Mouse (Mus musculus): ENCODE measurements around the gene Prss8.

DNA sequence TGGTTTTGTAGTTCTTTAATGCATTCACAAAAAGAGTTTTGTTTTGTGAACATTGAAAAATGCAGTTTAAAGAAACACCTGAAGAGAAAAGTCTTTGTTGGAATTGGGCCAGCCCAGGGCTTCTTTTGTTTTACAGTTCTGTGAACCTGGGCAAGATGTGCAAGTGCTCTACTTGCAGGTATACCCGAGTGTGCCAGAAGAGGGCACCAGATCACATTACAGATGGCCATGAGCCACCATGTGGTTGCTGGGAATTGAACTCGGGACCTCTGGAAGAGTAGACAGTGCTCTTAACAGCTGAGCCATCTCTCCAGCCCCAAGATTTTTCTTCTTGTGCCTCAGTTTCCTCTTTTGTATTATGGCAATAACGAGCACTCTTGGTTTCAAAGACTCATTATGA, 11.7 kb downstream of the Prss8 start:
- no peak for TF ChIP-seq GATA1 (IDR thresholded peaks at IDR 0.05; ENCODE audit: borderline replicate concordance, low read length)
- TF ChIP-seq FLI1 (IDR thresholded peaks at IDR 0.05; ENCODE audit: low read length) = no peak

Measured in megakaryocyte, embryonic 14.5 days (primary cell).